Mouse (Mus musculus) thymus, adult 2 months (tissue): ENCODE data around the gene Pirt. TPM values are rescaled to one million over a fixed set of nuclear protein-coding genes. Genes with fewer than 3 reads are reported as not detected.

ENCODE experiments used
- DNase-seq: peaks from one replicate; pipeline ENCODE4 v3.0.0; 2021
- H3K27ac ChIP-seq: fragments of 200-500 bp; 2 replicates; pipeline ENCODE4 v1.5.1; 2012; ENCODE audit warnings: low read length, control low read depth; ENCODE audit not compliant: control insufficient read depth, insufficient read depth
- H3K27me3 ChIP-seq: fragments of 200-500 bp; 2 replicates; pipeline ENCODE4 v1.6.1; 2012; ENCODE audit warnings: mild to moderate bottlenecking, low read length, moderate library complexity, mixed read lengths; ENCODE audit not compliant: control insufficient read depth, insufficient read depth
- H3K36me3 ChIP-seq: fragments of 200-500 bp; 2 replicates; pipeline ENCODE4 v1.6.1; 2012; ENCODE audit warnings: mild to moderate bottlenecking, low read length, moderate library complexity; ENCODE audit not compliant: control insufficient read depth, insufficient read depth
- H3K4me1 ChIP-seq: fragments of 200-500 bp; replicated peaks from 2 replicates; pipeline ENCODE4 v1.6.1; 2012; ENCODE audit warnings: low read length; ENCODE audit not compliant: control insufficient read depth, insufficient read depth
- H3K4me3 ChIP-seq: fragments of 200-500 bp; 2 replicates; pipeline ENCODE4 v1.5.1; 2012; ENCODE audit warnings: mild to moderate bottlenecking, low read length, control low read depth, moderate library complexity; ENCODE audit not compliant: control insufficient read depth, insufficient read depth
- CTCF ChIP-seq: fragments of 200-500 bp; IDR thresholded peaks from 2 replicates; pipeline ENCODE4 v1.5.1; 2012; ENCODE audit warnings: mild to moderate bottlenecking, control low read depth, low read length, moderate library complexity, borderline replicate concordance; ENCODE audit not compliant: control insufficient read depth, poor library complexity, insufficient read depth; ENCODE audit errors: extremely low read depth
- POLR2A ChIP-seq: fragments of 200-500 bp; IDR thresholded peaks from 2 replicates; pipeline ENCODE4 v1.6.1; 2012; ENCODE audit warnings: mild to moderate bottlenecking, low read length, control low read depth, moderate library complexity; ENCODE audit not compliant: control insufficient read depth, poor library complexity, insufficient read depth; ENCODE audit errors: extremely low read depth
- WGBS: fragments of 180-500 bp; shearing (Covaris S2); methylation state at CpG from one replicate; pipeline ENCODE4 v1.1.7; 2018; 5-methylcytosine and 5-hydroxymethylcytosine counted together
- polyA plus RNA-seq: library from polyadenylated mRNA; depleted of rRNA; stranded (reverse); fragments of >200 nt; gene quantifications from 2 replicates; pipeline ENCODE4 v1.2.3, GENCODE M21; 2012; rRNA removed

Pirt gene
- polyA plus RNA-seq, 1 experiment = 0.27 TPM

- DNase-seq = no peak
- H3K36me3 ChIP-seq = no peaks in the 10 kb centered on the region
- no peak overlapping the region for H3K27ac ChIP-seq
- no peak for TF ChIP-seq CTCF
- no peak for TF ChIP-seq POLR2A
- H3K4me1 ChIP-seq = no peaks in the 10 kb centered on the region
- H3K4me3 ChIP-seq = no peak overlapping the region
- no peaks in the 10 kb centered on the region for H3K27me3 ChIP-seq
- WGBS = 26% methylated on average over 7 of the region's 7 CpGs
These were observed 54.8 kb downstream of the Pirt start for GRCm38 (mm10) chr11:66966500-66967116.

GRCm38 (mm10) chr11:66968575-66968974, 56.8 kb downstream of the Pirt start:
- Histone ChIP-seq H3K27ac (no peak overlapping the region), H3K36me3 (no peaks in the 10 kb centered on the region), H3K4me1 (no peaks in the 10 kb centered on the region), H3K4me3 (no peak overlapping the region), H3K27me3 (no peaks in the 10 kb centered on the region)
- DNase-seq = no peak
- no peak for TF ChIP-seq POLR2A
- TF ChIP-seq CTCF = no peak
- 95% methylated on average over 1 of the region's 1 CpGs for WGBS

DNA sequence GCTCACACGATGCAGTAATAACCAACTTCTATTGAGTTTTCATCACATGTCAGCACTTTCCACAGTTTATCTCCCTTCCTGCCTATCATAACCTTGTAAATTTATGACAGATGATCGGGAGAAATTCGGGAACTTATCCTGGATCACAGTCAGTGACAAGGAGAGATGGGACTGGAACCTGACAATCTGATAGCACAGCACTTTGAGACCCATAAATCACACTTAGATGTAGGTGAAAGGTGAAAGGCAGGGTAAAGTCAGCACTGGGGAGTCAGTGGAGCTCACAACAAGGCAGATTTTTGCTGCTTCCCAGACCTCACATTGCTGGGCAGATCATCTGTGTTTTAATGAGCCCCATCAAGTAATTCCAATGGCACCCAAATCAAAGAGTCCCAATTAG, 61.7 kb downstream of the Pirt start:
- Histone ChIP-seq H3K4me1 (no peaks in the 10 kb centered on the region), H3K36me3 (no peaks in the 10 kb centered on the region), H3K27ac (no peak overlapping the region), H3K4me3 (no peak overlapping the region), H3K27me3 (no peaks in the 10 kb centered on the region)
- no peak for TF ChIP-seq POLR2A
- no peak for TF ChIP-seq CTCF
- 81% methylated on average over 3 of the region's 3 CpGs for WGBS
- DNase-seq = no peak

GRCm38 (mm10) chr11:66975606-66976330, 64.0 kb downstream of the Pirt start:
- DNase-seq = no peak
- Histone ChIP-seq H3K4me3 (no peak overlapping the region), H3K27me3 (no peaks in the 10 kb centered on the region), H3K27ac (no peak overlapping the region), H3K4me1 (no peaks in the 10 kb centered on the region), H3K36me3 (no peaks in the 10 kb centered on the region)
- 93% methylated on average over 7 of the region's 7 CpGs for WGBS
- no peak for TF ChIP-seq CTCF
- TF ChIP-seq POLR2A = no peak

Other genes with a start within 250 kb of the Pirt start
- 0.26 and 0.63 TPM in 2 replicates for gene Tmem238l, start 44.7 kb downstream of the Pirt start, polyA plus RNA-seq
- gene Tmem220, start 113.2 kb downstream of the Pirt start, polyA plus RNA-seq = 0.45 and 0.54 TPM in 2 replicates
- 18.8 and 26.2 TPM in 2 replicates for gene Adprm, start 140.6 kb downstream of the Pirt start, polyA plus RNA-seq
- 3.8 and 4.4 TPM in 2 replicates for gene Sco1, start 140.7 kb downstream of the Pirt start, polyA plus RNA-seq
- gene Myh3, start 166.3 kb downstream of the Pirt start, polyA plus RNA-seq = 0.14 and 0.18 TPM in 2 replicates